Mouse (Mus musculus): ENCODE measurements around the gene Gm20388.

Gm20388 gene

DNA sequence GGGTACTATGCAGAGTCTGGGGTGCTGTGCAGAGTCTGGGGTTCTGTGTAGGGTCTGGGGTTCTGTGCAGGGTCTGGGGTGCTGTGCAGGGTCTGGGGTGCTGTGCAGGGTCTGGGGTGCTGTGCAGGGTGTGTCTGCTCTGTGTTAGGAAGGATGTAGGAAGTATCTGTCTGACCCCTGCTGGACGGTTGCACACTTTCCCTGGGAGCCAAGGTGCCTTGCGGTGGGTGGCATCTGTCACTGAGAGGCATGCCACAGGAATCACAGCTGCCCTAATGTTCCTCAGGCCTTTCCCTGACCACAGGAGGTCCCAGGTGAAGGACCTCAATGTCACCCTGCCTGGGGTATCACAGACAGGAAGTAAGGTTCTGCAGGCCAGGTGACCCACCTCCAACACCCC is 595.9 kb downstream of the Gm20388 start:
- DNase-seq (ENCODE audit: inconsistent ontology term): no peak

DNA sequence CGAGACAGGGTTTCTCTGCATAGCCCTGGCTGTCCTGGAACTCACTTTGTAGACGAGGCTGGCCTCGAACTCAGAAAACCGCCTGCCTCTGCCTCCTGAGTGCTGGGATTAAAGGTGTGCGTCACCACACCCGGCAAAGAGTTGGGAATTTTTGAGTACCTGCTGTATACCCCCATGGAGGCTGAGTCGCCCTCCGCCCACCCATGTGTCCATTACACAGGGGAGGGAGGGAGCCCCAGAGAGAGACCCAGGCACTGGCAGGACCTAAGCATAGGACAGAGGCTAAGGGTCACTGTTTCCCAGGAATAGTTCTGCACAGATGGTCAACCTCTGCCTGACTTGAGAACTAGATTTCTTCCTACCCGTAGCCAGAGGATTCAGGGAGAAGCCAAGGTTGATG is 596.6 kb downstream of the Gm20388 start:
- DNase-seq (ENCODE audit: inconsistent ontology term): no peak

DNA sequence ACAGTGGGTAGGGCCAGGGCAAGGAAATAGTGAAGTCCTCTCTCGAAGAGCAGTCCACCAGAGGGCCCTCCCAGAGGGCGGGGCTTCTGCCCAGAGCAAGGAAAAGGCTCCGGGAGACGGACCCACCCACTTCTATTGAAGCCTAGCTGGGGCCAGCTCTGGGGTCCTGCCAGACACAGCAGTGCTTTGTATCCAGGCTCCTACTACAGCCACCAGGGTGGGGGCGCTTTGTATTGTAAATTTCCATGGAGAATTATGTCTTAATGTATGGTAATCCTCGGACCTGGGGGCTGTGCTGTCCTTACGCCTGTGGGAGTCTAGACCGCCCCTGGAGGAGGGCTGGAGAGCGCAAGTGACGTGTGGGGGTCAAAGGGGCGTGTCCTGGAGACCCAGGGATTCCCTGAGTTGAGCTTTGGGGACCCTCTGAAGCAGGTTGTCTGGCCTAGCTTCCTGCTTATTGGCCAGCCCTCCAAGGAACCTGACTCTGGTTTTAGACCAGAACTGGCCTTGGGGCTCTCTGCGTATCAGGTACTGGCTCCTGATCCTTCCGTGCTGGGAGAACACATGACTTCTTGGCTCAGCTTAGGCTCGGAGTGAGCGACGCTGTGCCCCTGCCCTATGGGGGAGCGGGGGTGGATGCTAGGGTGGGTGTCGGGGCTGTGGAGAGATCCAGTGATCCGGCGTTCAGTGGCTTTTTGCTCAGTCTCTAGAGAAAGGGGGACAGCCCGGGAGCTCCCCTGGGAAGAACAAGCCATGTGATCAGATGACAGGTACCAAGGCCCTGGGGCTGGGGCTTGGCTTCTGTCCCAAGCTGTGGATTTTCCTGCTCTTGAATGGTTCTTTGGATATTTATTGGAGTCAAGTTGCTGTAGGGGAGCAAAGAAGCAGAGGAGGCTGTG is 598.7 kb downstream of the Gm20388 start:
- DNase-seq (ENCODE audit: inconsistent ontology term): no peak

DNA sequence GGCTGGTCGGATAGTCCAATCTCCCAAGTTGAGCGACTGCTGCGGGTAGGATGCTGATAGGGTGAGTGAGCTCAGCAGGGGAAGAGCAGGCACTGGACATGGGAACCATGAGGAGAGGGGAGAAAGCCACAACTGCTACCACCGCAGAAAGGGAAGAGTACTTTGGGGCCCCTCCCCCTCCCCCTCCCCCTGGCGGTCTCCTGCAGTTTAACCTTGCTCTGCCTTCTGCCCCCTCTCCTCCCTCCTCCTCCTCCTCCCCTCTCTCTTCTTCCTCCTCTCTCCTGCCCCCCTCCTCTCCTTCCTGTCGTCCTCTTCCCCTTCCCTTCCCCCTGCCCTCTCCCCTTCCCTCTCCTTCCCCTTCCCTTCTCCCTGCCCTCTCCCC is 599.4 kb downstream of the Gm20388 start:
- DNase-seq (ENCODE audit: inconsistent ontology term): no peak

DNA sequence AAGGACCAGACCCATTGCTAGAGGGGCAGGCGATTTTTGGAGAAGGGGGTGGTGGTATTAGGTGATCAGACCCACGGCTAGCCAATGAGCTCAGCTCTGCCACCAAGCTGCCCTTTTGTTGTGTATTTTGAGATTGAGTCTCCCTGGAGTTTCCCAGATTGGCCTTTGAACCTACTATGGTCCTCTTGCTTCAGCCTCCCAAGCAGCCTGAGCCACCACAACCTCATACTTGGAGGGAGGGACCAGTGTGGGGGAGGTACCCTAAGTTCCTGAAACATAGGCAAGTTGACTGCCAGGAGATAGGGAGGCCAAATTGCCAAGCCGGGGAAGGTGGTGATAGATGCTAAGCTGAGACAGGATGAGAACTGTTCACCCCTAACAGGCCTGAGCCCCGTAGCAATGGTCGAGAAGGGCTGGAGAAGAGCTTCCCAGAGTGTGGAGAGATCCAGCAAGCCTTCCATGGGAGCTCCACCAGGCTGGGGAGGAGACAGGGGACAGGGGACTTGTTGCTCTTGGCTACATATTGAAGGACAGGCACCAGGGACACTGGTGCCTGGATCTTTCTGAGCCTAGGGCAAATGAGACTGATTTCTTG is 600.3 kb downstream of the Gm20388 start:
- no peak for DNase-seq (ENCODE audit: inconsistent ontology term)

DNA sequence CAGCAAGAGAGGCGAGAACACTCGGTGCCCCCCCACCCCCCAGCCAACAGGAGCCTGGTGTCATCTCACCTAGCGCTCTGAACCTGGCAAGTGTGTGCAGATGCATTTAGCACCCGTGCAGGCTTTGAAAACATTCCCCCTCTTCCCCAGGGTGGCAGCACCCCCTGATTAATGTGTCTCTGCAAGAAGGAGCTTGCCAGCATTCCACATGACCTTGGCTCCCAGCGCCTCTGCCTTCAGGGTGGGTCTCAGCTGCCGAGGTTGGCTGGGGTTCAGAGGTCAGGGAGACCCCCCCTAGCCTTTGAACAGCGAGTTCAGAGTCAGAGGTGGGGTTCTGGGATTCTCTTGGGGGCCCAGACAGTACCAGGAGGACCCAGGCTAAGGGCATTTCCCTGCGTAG is 601.1 kb downstream of the Gm20388 start:
- DNase-seq (ENCODE audit: inconsistent ontology term): no peak

DNA sequence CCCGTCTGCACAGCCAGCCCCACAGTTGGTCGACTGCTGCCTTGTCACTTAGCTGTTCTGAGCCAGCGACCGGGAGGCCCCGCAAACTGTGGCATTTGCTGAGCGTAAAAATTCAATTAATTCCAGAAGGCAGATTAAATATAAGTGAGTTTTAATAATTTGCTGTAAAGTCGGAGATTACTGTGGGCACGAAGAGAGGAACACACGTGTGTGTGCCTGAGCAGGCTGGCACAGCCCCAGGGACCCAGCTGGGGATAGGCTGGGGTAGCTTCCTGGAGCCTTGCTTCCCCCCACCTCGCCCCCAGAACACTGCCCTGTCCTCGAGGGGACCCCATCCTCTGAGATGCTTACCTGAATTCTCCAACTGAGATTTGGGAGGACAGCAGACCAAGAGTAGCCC is 601.7 kb downstream of the Gm20388 start:
- no peak for DNase-seq (ENCODE audit: inconsistent ontology term)

DNA sequence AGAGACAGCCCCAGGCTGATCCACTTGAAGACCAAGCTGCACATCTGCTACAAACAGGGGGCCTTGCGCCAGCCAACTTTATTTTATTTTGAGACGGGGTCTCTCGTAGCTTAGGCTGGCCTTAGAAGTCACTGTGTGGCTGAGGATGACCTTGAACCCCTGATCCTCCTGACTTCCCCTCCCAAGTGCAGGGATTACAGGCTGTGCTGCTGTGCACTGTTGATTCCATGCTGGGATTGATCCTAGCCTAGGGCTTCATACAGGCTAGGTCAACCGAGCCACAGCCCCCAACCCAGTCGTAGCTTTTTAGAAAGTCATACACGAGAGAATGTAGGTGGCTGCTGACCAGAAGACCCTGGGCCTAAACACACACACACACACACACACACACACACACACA is 602.5 kb downstream of the Gm20388 start:
- DNase-seq (ENCODE audit: inconsistent ontology term): no peak

DNA sequence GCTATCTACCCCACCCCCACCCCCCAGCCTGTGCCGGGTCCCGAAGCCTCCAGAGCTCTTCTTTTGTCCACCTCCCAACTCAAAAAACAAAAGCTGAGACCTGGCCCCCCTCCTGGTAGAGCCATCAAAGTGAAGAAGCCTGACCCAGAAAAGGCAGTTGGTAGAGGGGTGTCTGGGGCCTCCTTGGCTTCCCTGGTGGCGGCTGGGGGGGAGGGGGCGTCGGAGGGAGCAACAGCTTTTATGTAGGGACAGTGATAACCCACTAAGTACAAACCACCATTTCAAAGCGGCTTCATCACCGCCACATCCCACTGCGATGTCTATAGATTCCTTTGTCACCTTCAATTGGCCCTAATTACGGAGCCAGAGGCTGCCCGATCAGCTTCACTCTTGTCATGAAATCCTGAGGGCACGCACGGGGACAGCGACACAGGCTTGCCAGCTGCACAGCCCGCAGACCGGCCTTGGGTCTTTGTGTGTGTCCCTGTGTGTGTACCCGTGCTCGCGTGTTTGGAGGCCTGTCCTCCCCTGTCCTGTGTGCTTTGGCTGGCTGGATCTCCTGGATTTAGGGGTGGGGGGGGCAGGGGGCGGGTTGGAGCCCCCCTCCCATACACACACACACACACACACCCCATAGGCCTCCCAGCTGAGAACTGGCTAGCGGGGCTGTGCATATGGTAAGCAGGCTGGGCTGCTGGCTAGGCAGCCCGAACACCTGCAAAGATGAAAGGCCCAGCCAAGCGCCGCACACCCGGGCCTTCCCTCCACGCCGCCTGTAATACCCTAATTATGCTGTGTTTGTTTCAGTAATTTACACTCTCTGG is 603.2 kb downstream of the Gm20388 start:
- no peak for DNase-seq (ENCODE audit: inconsistent ontology term)

DNA sequence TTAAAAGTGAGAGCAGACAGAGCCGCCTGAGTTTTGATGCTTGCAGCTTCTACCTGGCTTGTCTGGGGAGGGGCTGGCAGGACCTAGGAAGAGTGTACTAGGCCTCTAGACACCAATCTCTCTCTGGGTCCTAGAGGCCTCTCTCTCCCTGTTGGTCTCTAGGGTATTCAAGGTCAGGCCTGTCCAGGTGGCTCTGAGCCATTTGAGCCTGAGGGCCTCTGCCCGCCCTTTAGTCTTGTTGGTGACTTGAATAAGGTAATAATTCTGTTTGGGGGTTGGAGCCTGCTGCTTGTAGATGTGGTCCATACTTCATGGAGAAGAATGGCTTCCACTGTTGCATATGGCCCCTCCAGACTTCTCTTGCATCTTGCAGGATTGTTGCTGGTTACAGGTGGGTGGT is 604.6 kb downstream of the Gm20388 start:
- no peak for DNase-seq (ENCODE audit: inconsistent ontology term)

DNA sequence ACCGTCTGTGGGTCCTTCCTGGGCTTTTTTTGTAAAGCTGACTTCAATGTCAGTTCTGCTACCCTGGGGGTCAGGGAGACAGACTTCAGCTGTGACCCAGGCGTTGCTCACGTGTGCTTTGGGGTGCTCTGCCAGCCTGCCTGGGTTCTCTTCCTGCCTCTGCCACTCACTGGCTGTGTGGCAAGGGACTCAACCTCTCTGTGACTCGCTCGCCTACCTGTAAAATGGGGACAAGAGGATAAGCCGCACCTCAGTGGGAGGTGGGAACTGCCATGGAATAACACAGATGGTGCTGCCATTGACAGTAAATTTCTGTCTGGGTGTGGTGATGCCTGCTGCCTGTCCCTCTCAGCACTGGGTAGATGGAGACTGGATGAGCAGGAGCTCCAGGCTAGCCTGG is 605.0 kb downstream of the Gm20388 start:
- DNase-seq (ENCODE audit: inconsistent ontology term): no peak

DNA sequence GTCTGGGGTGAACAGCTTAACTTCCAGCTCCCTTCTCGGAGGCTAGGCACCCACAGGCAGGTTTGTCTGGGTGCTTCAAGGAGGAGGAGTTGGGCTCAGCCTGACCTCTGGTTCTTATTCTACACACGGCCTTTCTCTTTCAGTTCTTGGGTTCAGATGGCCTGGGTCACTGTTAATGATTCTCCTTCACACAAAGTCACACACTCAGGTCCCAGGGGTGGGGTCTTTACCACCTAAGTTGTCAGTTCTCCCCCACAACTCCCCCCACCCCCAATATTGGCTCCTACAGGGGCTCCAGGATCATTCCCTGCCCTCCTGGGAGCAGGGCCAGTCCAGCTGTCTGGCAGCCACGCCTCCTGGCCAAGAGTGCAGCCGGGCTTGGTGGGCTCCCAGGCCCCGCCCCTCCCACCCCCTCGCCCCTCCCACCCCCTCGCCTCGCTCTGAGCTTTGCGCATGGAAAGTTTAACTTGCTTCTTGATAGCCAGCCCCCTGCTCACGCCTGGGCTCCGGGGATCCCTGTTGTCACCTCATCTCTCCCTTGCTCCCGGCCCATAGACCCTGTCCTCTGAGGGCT is 605.6 kb downstream of the Gm20388 start:
- no peak for DNase-seq (ENCODE audit: inconsistent ontology term)

DNA sequence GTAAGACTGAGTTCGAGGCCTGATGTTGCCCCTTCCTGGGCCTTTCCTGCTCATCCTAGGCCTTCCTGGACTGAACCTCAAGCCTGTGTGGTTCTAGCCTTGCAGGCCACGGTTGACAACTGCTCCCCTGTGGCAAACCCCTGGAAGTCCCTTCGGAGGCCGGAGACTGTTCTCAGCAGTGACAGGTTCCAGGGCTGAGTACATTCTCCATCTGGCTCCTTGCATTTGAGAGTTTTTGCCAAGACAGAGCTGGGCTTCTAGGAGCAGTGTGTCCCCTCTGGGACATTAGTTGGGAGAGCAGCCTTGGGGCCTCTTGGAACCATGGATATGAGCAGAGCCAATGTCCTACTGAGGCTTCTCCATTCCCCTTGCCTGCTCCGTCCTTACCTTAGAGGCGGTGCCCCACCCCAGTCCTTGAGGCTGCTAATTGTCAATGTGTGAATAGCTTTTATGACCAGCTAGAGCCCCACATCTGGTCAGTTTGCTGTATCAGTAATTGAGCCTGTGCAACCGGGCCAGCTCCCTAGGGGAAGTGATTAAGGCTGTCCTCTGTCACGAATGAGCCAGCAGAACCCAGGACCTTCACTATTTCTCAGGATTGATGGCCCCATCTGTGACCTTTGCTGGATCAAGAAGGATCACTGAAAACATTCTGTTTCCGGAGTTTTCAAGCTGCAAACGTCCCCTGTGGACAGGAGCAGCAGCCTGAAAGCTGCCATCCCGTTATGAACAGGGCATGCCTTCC is 607.2 kb downstream of the Gm20388 start:
- no peak for DNase-seq (ENCODE audit: inconsistent ontology term)

DNA sequence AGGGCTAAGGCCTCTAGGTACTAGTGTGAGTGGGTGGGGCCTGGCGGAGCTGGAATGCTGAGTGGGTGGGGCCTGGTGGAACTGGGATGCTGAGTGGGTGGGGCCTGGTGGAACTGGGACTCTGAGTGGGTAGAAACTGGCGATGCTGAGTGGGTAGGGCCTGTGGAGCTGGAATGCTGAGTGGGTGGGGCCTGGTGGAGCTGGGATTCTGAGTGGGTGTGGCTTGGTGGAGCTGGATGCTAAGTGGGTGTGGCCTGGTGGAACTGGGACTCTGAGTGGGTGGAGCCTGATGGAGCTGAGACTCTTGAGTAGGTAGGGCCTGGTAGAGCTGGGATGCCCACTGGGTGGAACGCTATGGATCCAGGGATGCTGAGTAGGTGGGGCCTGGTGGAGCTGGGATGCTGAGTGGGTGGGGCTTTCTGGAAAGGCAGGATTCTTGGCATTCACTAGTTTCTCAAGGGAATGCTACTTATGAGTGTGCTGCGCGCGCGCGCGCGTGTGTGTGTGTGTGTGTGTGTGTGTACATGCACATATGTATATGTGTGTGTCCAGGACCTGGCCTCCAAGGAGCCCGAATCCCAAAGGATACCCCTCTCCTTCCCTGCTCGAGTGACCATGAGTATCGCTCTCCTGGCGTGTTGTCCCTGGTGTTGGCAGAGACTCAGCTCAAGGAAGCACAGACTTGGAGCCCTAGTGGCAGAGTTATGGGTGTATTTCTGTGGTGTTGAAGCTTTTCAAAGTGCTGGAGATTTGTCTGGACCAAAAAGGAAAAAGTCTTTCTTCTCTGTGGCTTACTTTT is 608.3 kb downstream of the Gm20388 start:
- DNase-seq (ENCODE audit: inconsistent ontology term): peak; percentile 44

DNA sequence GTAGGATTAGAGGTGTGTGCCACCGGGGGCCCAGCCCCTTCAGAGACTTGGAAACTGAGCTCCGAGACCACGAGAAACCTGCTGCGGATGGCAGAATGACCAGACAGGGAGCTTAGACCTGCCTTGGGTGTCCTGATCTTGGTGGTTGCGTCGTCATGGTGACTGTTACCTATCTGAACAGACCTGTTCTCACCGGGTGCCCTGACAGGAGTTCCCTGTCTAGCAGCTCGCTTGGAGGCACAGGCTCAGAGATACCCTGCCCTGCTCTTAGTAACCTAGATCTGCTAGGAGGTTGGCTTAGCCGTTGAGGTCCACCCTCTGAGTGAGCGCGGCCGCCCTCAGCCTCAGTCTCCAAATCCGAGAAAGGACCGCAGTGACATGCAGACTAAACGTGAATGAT is 609.6 kb downstream of the Gm20388 start:
- no peak for DNase-seq (ENCODE audit: inconsistent ontology term)

DNA sequence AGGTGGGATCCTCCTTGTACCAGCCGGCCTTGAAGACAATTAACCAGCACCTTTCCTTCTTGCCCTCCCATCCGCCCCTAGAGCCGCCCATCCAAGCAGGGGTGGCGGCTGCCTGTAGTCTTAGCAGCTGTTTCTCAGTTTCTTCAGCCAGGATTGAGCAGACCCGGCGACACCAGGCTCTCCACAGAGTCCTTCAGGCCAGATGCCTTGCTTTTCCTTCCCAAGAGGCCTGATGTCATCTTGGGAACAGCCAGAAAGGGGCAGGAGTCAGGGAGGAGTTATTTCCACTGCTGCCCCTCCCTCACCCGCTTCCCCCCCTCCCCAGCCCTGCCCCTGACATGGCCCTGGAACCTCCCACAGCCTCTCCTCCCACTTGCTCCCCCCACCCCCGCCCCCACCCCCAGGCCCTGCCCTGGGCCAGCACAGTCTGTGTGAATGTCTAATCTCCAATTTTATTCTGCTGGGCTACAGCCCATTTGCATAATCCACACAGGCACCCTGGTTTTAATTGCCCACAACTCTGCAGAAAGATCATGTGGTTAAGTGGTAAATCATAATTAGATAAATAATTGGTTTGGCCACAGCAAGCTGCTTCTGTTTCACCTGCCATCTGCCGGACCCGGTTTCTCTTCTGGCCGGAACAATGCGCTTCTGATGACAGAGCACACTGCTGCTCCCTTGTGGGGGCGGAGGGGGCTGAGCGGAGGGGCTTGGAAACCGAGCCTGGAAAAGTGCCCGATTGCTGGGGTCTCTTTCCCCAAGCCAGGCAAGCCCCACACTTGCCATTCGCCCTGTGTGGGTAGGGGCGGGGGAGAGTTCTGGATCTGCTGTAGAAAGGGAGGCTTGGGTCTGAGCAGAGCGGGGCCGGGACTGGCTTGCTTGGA is 610.3 kb downstream of the Gm20388 start:
- DNase-seq (ENCODE audit: inconsistent ontology term): peak; percentile 87

DNA sequence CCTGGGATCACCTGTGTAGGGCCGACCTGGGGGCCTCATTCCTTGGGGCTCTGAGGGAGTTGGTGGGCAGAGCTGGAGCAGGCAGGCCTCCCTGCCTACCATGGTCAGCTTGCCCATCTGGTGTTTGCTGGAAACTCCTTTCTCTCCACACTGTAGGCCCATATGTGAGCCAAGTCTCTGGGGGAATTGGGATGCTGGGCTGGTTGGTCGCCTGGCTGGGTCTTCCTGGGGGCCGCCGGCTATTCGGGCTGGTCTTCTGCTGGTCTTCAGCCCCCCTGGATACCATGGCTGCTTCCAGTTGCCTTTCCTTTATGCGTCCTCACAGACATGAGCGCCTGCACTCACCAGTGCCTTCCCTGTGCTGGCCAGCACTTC is 610.9 kb downstream of the Gm20388 start:
- DNase-seq (ENCODE audit: inconsistent ontology term): no peak

DNA sequence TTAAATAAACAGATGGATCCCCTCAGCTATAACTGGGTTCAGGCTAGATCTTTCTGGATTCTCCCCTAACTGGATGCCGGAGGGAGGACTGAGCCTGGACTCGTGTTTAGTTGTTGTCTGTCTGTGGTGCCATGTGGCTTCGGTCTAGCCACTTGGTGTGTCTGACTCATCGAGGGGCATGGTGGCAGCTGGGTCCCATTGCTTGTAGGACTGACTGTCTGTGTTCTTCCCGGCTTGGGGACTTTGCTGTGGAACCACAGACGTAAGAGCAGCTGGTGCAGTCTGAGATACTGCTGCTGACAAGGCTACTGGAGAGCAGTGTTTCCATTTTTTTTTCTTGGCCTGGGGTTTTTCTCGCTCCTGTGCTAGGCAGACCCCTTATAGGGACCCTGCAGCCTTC is 613.0 kb downstream of the Gm20388 start:
- DNase-seq (ENCODE audit: inconsistent ontology term): no peak

DNA sequence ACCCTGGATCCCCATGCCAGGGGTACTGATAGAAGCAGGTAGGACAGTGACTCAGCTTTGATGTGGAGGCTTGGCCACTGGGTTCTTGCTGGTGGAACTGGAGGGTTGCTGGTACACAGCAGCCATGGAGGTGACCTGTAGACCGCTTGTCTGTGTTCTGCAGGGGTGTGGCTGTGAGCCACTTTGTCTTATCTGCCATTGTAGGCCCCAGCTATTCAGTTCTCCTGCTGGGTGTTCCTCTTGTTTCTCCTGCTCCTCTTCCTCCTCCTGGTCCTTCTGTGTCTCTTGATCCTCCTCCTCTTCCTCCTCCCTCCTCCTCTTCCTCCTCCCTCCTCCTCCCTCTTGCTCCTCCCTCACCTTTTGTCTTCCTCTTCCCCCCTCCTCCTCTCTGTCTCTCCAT is 614.5 kb downstream of the Gm20388 start:
- no peak for DNase-seq (ENCODE audit: inconsistent ontology term)

DNA sequence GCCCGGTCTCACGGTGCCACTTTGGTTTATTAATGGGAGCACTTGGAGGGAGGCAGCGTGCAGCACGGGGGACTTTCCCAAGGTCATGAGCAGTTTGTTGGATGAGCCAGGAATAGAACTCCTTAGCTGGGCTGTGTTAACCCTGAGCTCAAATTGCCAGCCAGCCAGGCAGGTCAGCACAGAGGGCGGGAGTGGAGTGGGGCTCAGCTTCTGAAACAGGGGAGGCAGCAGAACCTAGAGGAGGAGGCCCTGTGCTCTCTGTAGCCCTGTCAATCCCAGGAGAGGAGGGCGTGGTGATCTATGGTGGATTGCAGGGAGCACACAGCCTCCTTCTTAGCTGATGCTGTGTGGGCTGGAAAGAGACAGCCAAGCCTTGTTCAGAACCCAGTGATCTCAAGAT is 615.2 kb downstream of the Gm20388 start:
- no peak for DNase-seq (ENCODE audit: inconsistent ontology term)

Data from Muller cell, postnatal 12 days (primary cell).